7 mouse cellular contexts compared by ENCODE assay signal in genomic region chrX:50604995-50605394, GRCm38 (mm10).
DNase-seq lines count a peak whose midpoint lies in the region; ATAC-seq and TF ChIP-seq lines count a peak whose summit lies in the region.
"Not testable (repeated sequence)": the region's sequence is repeated elsewhere in the genome, so short reads cannot be mapped to it uniquely, and the experiment has no call there.

No protein-coding gene starts in this region.

- 0 out of 2 replicates have a peak, but pooled peaks cover 11% of the 10 kb centered on the region for H3K36me3 ChIP-seq in hindbrain, embryonic 14.5 days (replicated peaks; ENCODE audit: control insufficient read depth, insufficient read depth)
- not testable (repeated sequence) for H3K36me3 ChIP-seq in kidney, embryonic 16.5 days (ENCODE audit: insufficient read depth, low read length); liver, postnatal 0 days (replicated peaks; ENCODE audit: insufficient read depth, low read length); midbrain, embryonic 13.5 days

- H3K4me2 ChIP-seq in hindbrain, embryonic 14.5 days (replicated peaks): peak overlapping the region; percentile 25; the same call in 1 of the 2 replicates
- peak overlapping the region; percentile 26; the same call in 1 of the 2 replicates for H3K4me2 ChIP-seq in kidney, embryonic 16.5 days (replicated peaks; ENCODE audit: low read depth, low read length)
- peak overlapping the region; percentile 49; the same call in 1 of the 2 replicates for H3K4me2 ChIP-seq in liver, postnatal 0 days (ENCODE audit: low read depth, low read length)
- H3K4me2 ChIP-seq in midbrain, embryonic 13.5 days (replicated peaks): 0 out of 2 replicates have a peak overlapping the region, but pooled peaks have one; percentile 17

- not testable (repeated sequence) for H3K27me3 ChIP-seq in hindbrain, embryonic 14.5 days (ENCODE audit: control insufficient read depth, insufficient read depth, low read length); kidney, embryonic 16.5 days (ENCODE audit: insufficient read depth, low read length); liver, postnatal 0 days (ENCODE audit: insufficient read depth, low read length); midbrain, embryonic 13.5 days

- not testable (repeated sequence) for H3K4me1 ChIP-seq in hindbrain, embryonic 14.5 days (replicated peaks; ENCODE audit: control insufficient read depth, insufficient read depth, low read length); kidney, embryonic 16.5 days (ENCODE audit: insufficient read depth, low read length); liver, postnatal 0 days (ENCODE audit: insufficient read depth); midbrain, embryonic 13.5 days (replicated peaks)

- peak; percentile 80 for DNase-seq in adrenal gland, adult 2 months
- DNase-seq in gastrocnemius, postnatal 14 days: peak; percentile 42
- not testable (repeated sequence) for DNase-seq in hindbrain, embryonic 14.5 days (ENCODE audit: low spot score); liver, postnatal 0 days
- peak; percentile 82 for DNase-seq in spleen, adult 12 weeks (ENCODE audit: low spot score)

- intact Hi-C loops in gastrocnemius, postnatal 14 days (cut with DNase I; ENCODE audit: low total_unique reads): not testable (repeated sequence)

- not testable (repeated sequence) for ATAC-seq in hindbrain, embryonic 14.5 days (ENCODE audit: low FRiP score); kidney, embryonic 16.5 days (ENCODE audit: low FRiP score, low TSS enrichment); midbrain, embryonic 13.5 days
- peak; percentile 62 for ATAC-seq in liver, postnatal 0 days

- peak; percentile 57 for TF ChIP-seq CTCF in liver, postnatal 0 days (IDR thresholded peaks at IDR 0.05; ENCODE audit: low read depth)

- WGBS in hindbrain, embryonic 14.5 days: 79% methylated on average over 4 of the region's 4 CpGs
- WGBS in kidney, embryonic 16.5 days: 56% methylated on average over 4 of the region's 4 CpGs
- WGBS in liver, postnatal 0 days (ENCODE audit: insufficient replicate concordance): 60% methylated on average over 4 of the region's 4 CpGs
- 63% methylated on average over 4 of the region's 4 CpGs for WGBS in midbrain, embryonic 13.5 days

- not testable (repeated sequence) for H3K9ac ChIP-seq in hindbrain, embryonic 14.5 days; kidney, embryonic 16.5 days (replicated peaks; ENCODE audit: low read length); liver, postnatal 0 days (replicated peaks); midbrain, embryonic 13.5 days (replicated peaks)

- peak overlapping the region; percentile 43 for H3K27ac ChIP-seq in hindbrain, embryonic 14.5 days
- not testable (repeated sequence) for H3K27ac ChIP-seq in kidney, embryonic 16.5 days (ENCODE audit: low read length); liver, postnatal 0 days (ENCODE audit: low read depth); midbrain, embryonic 13.5 days

- TF ChIP-seq EP300 in liver, postnatal 0 days (IDR thresholded peaks at IDR 0.05; ENCODE audit: low read depth): not testable (repeated sequence)

- not testable (repeated sequence) for H3K4me3 ChIP-seq in hindbrain, embryonic 14.5 days (replicated peaks; ENCODE audit: low read length); liver, postnatal 0 days (ENCODE audit: low read depth, low read length); midbrain, embryonic 13.5 days (replicated peaks)
- peak overlapping the region; percentile 11; the same call in 1 of the 2 replicates for H3K4me3 ChIP-seq in kidney, embryonic 16.5 days (ENCODE audit: low read length)

- not testable (repeated sequence) for H3K9me3 ChIP-seq in hindbrain, embryonic 14.5 days (ENCODE audit: control insufficient read depth, low read length); kidney, embryonic 16.5 days (ENCODE audit: low read length); liver, postnatal 0 days (ENCODE audit: low read length); midbrain, embryonic 13.5 days
